Mouse (Mus musculus) forebrain, embryonic 13.5 days (tissue): ENCODE measurements at regions not wholly inside any gene's neighbourhood (a gene's known extent, or its start where the extent isn't known, plus 50 kb on each side); places are given as distances from the start of the nearest gene placed in this dataset.

ENCODE experiments used
- ATAC-seq: fragments of 200-750 bp; cut with Nextera tagmentation; 2 replicates; pipeline ENCODE4 v1.8.0; 2017
- H3K27ac ChIP-seq: fragments of 300-500 bp; sonication (generic); 2 replicates; pipeline ENCODE4 v1.5.1; 2015; ENCODE audit warnings: inconsistent platforms, mild to moderate bottlenecking, moderate library complexity
- H3K27me3 ChIP-seq: fragments of 300-500 bp; sonication (generic); 2 replicates; pipeline ENCODE4 v1.6.1; 2015; ENCODE audit warnings: mild to moderate bottlenecking, inconsistent platforms
- H3K36me3 ChIP-seq: fragments of 300-500 bp; sonication (generic); 2 replicates; pipeline ENCODE4 v1.6.1; 2015; ENCODE audit warnings: mild to moderate bottlenecking, inconsistent platforms; ENCODE audit not compliant: poor library complexity, severe bottlenecking
- H3K4me1 ChIP-seq: fragments of 300-500 bp; sonication (generic); 2 replicates; pipeline ENCODE4 v1.6.1; 2015; ENCODE audit warnings: inconsistent platforms
- H3K4me2 ChIP-seq: fragments of 300-500 bp; sonication (generic); 2 replicates; pipeline ENCODE4 v1.6.1; 2015; ENCODE audit warnings: inconsistent platforms, mild to moderate bottlenecking, moderate library complexity
- H3K4me3 ChIP-seq: fragments of 300-500 bp; sonication (generic); 2 replicates; pipeline ENCODE4 v1.5.1; 2015; ENCODE audit warnings: mild to moderate bottlenecking, inconsistent platforms
- H3K9ac ChIP-seq: fragments of 300-500 bp; sonication (generic); 2 replicates; pipeline ENCODE4 v1.6.1; 2015; ENCODE audit warnings: mild to moderate bottlenecking, inconsistent platforms
- H3K9me3 ChIP-seq: fragments of 300-500 bp; sonication (generic); replicated peaks from 2 replicates; pipeline ENCODE4 v1.6.1; 2016; ENCODE audit warnings: inconsistent platforms
- WGBS: fragments of 180-500 bp; shearing (Covaris S2); methylation state at CpG from one replicate; pipeline ENCODE4 v1.1.7; 2015; 5-methylcytosine and 5-hydroxymethylcytosine counted together

DNA sequence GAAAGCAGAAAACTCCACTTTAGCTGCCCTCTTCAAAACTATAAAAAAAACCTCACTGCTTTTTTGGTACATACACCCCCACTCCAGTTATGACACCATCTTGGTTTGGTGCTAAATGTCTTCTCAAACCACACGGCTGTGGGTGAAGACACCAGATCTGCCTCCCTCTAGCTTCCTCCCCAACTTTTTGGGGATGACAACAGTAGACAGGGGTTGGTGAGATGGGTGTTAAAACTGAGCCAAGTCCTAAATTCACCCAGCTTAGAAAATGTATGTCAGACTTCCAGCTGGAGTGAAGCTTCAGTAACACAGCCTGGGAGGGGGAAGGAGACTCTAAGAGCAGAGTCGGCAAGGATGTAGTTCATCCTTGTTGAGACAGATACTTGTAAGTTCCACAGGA lies 147.1 kb upstream of the F13a1 start:
- ATAC-seq = no peak
- no peaks in the 10 kb centered on the region for H3K36me3 ChIP-seq
- H3K4me3 ChIP-seq = no peak overlapping the region
- H3K4me2 ChIP-seq = no peak overlapping the region
- H3K4me1 ChIP-seq = no peaks in the 10 kb centered on the region
- H3K27me3 ChIP-seq = no peaks in the 10 kb centered on the region
- 88% methylated on average over 2 of the region's 2 CpGs for WGBS
- no peak overlapping the region for H3K27ac ChIP-seq
- H3K9me3 ChIP-seq = no peaks in the 10 kb centered on the region
- H3K9ac ChIP-seq = no peak overlapping the region

DNA sequence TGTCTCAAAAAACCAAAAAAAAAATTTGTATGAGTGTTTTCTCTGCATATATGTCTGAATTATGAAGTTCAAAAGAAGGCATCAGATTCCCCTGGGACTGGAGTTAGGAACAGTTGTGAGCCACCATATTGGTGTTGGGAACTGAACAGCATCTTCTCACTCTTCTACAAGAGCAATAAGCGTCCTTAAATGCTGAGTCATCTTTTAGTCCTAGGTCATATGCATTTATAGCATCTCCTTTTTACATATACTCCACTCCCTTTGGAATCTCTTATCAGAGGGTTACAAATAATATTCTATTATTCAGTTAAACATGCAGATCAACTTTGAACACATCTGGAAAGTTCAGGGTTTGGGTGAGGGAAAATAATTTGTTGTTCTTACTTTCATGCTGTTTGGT lies 145.8 kb upstream of the F13a1 start:
- no peak overlapping the region for H3K4me2 ChIP-seq
- no peak overlapping the region for H3K4me3 ChIP-seq
- no peaks in the 10 kb centered on the region for H3K36me3 ChIP-seq
- H3K9me3 ChIP-seq = no peaks in the 10 kb centered on the region
- WGBS = 74% methylated on average over 1 of the region's 1 CpGs
- no peak for ATAC-seq
- H3K27ac ChIP-seq = no peak overlapping the region
- H3K27me3 ChIP-seq = no peaks in the 10 kb centered on the region
- H3K9ac ChIP-seq = no peak overlapping the region
- H3K4me1 ChIP-seq = no peaks in the 10 kb centered on the region

DNA sequence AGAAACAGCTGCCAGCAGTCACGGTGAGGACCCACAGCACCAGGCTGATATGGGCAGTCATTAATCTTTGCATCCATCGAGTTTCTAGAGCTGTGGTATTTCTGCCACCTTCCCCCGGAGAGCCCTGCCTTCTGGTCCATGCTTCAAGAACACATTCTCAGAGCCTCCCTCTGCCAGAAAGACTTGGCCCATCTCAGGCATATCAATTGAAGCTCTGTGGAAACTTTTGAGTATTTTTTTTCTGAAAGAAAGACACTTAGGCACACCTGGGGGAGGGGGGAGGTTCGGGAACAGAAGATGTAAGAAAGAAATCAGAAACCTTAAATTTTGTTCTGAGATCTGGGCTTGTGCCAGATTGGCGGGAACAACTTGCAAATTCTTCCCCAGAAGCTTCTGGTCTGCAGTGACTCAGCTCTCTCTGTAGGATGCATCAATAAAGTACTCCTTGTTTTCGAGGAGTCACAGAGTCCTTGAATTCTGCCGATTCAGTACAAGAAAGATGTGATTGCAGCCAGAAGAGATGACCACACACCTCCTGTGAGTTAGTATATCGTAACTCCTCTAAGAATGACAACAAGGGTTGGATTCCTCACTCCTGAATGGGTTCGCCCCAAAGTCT lies 131.2 kb upstream of the F13a1 start:
- Histone ChIP-seq H3K36me3 (no peaks in the 10 kb centered on the region), H3K27ac (no peak overlapping the region), H3K27me3 (no peaks in the 10 kb centered on the region), H3K9ac (no peak overlapping the region), H3K9me3 (no peaks in the 10 kb centered on the region), H3K4me3 (no peak overlapping the region), H3K4me2 (no peak overlapping the region), H3K4me1 (no peaks in the 10 kb centered on the region)
- WGBS = 80% methylated on average over 9 of the region's 9 CpGs
- no peak for ATAC-seq

GRCm38 (mm10) chr13:37176526-37176925 lies 126.5 kb upstream of the F13a1 start:
- no peak for ATAC-seq
- H3K9ac ChIP-seq = no peak overlapping the region
- no peak overlapping the region for H3K27ac ChIP-seq
- H3K36me3 ChIP-seq = no peaks in the 10 kb centered on the region
- no peaks in the 10 kb centered on the region for H3K9me3 ChIP-seq
- H3K27me3 ChIP-seq = no peaks in the 10 kb centered on the region
- no peak overlapping the region for H3K4me2 ChIP-seq
- no peaks in the 10 kb centered on the region for H3K4me1 ChIP-seq
- H3K4me3 ChIP-seq = no peak overlapping the region
- 91% methylated on average over 1 of the region's 1 CpGs for WGBS

DNA sequence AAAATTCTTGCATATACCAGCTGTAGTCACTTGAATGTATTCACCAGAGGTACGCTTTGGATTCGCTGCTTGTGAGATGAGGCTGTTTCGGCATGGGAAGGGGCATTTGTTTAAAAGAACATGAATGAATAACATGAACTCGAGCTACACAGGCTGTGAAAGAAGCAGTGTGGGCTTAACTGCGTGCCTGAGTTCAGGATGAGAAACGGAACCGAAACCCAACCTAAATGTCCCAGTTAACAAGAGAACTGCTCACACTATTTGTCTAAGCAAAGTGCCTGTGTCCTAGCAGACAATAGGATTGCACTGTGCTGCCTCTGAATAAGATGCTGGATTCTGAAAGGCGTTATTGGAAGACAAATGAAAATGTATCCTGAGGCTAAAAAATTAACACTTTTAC lies 126.0 kb upstream of the F13a1 start:
- H3K27me3 ChIP-seq = no peaks in the 10 kb centered on the region
- no peaks in the 10 kb centered on the region for H3K9me3 ChIP-seq
- WGBS = 87% methylated on average over 8 of the region's 8 CpGs
- no peak overlapping the region for H3K27ac ChIP-seq
- H3K4me1 ChIP-seq = no peaks in the 10 kb centered on the region
- H3K9ac ChIP-seq = no peak overlapping the region
- no peaks in the 10 kb centered on the region for H3K36me3 ChIP-seq
- no peak for ATAC-seq
- H3K4me2 ChIP-seq = no peak overlapping the region
- no peak overlapping the region for H3K4me3 ChIP-seq

DNA sequence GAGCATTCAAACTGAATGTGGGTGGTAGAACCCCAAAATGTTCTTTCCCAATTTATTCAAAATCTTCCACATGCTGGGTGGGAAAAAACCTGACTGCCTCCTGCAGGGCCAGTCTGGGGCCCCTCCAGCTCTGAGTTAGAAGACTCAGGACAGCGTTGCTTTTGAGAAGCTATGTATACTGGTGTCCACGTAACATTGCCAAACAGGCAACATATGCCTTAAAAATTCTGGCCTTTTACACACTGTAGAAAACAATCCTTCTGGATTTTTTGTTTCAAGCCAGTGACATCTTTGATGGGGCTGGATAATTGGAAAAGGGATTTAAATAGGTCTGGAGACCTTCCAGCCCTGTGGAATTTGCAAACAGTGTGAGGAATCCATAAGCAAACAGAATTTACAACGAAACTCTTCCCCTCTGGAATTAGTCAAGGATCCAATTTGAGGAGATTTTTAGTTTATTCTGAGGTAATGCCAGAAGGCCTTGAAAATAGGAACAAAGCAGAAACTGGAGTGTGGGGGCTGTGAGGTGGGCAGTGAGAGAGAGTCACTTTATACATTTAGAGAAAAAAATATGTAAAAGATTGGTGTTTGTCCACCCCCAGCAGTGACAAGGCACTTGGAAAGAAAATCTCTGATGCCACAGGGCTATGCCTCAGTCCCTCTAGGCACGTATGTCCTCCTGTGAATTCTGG lies 108.9 kb upstream of the F13a1 start:
- H3K4me3 ChIP-seq = no peak overlapping the region
- WGBS = 59% methylated on average over 4 of the region's 4 CpGs
- ATAC-seq = no peak

GRCm38 (mm10) chr13:37157808-37158207 lies 107.8 kb upstream of the F13a1 start:
- Histone ChIP-seq H3K4me1 (peaks cover 6% of the 10 kb centered on the region; the same call in 1 of the 2 replicates), H3K4me3 (no peak overlapping the region), H3K9me3 (no peaks in the 10 kb centered on the region), H3K9ac (no peak overlapping the region), H3K27me3 (no peaks in the 10 kb centered on the region), H3K4me2 (no peak overlapping the region), H3K27ac (no peak overlapping the region), H3K36me3 (no peaks in the 10 kb centered on the region)
- WGBS = 90% methylated on average over 3 of the region's 3 CpGs
- no peak for ATAC-seq

More for the DNA sequence above, 108.9 kb upstream of the F13a1 start:
- H3K9me3 ChIP-seq = no peaks in the 10 kb centered on the region
- H3K36me3 ChIP-seq = no peaks in the 10 kb centered on the region
- H3K4me1 ChIP-seq = 0 out of 2 replicates have a peak, but pooled peaks cover 3% of the 10 kb centered on the region
- H3K9ac ChIP-seq = no peak overlapping the region
- no peak overlapping the region for H3K27ac ChIP-seq
- H3K27me3 ChIP-seq = no peaks in the 10 kb centered on the region
- no peak overlapping the region for H3K4me2 ChIP-seq

GRCm38 (mm10) chr13:37151835-37152516 lies 101.9 kb upstream of the F13a1 start:
- Histone ChIP-seq H3K4me2 (no peak overlapping the region), H3K9ac (no peak overlapping the region), H3K27ac (no peak overlapping the region; the same call in 1 of the 2 replicates), H3K27me3 (no peaks in the 10 kb centered on the region), H3K4me3 (no peak overlapping the region), H3K36me3 (no peaks in the 10 kb centered on the region), H3K4me1 (peaks cover 29% of the 10 kb centered on the region), H3K9me3 (no peaks in the 10 kb centered on the region)
- ATAC-seq = peak; percentile 90
- 14% methylated on average over 4 of the region's 4 CpGs for WGBS

GRCm38 (mm10) chr13:37149961-37150360 lies 99.9 kb upstream of the F13a1 start:
- no peak for ATAC-seq
- H3K9ac ChIP-seq = no peak overlapping the region
- H3K4me3 ChIP-seq = no peak overlapping the region
- WGBS = 93% methylated on average over 1 of the region's 1 CpGs
- no peaks in the 10 kb centered on the region for H3K27me3 ChIP-seq
- H3K4me1 ChIP-seq = peaks cover 29% of the 10 kb centered on the region
- H3K4me2 ChIP-seq = no peak overlapping the region
- no peaks in the 10 kb centered on the region for H3K9me3 ChIP-seq
- no peak overlapping the region for H3K27ac ChIP-seq
- no peaks in the 10 kb centered on the region for H3K36me3 ChIP-seq

- WGBS = 61% methylated on average over 3 of the region's 3 CpGs
- no peaks in the 10 kb centered on the region for H3K9me3 ChIP-seq
Observed at GRCm38 (mm10) chr13:37149066-37149781, 99.2 kb upstream of the F13a1 start.

GRCm38 (mm10) chr13:37148627-37149026 lies 98.6 kb upstream of the F13a1 start:
- H3K4me3 ChIP-seq = no peak overlapping the region
- H3K4me2 ChIP-seq = no peak overlapping the region
- no peak for ATAC-seq
- H3K27me3 ChIP-seq = no peaks in the 10 kb centered on the region
- H3K27ac ChIP-seq = no peak overlapping the region
- H3K36me3 ChIP-seq = no peaks in the 10 kb centered on the region
- WGBS = 81% methylated on average over 1 of the region's 1 CpGs
- H3K4me1 ChIP-seq = peaks cover 29% of the 10 kb centered on the region
- no peaks in the 10 kb centered on the region for H3K9me3 ChIP-seq
- no peak overlapping the region for H3K9ac ChIP-seq

More at GRCm38 (mm10) chr13:37149066-37149781, 99.2 kb upstream of the F13a1 start:
- ATAC-seq = no peak
- Histone ChIP-seq H3K4me2 (no peak overlapping the region), H3K27me3 (no peaks in the 10 kb centered on the region), H3K27ac (no peak overlapping the region), H3K9ac (no peak overlapping the region), H3K4me1 (peaks cover 29% of the 10 kb centered on the region), H3K36me3 (no peaks in the 10 kb centered on the region), H3K4me3 (no peak overlapping the region)

DNA sequence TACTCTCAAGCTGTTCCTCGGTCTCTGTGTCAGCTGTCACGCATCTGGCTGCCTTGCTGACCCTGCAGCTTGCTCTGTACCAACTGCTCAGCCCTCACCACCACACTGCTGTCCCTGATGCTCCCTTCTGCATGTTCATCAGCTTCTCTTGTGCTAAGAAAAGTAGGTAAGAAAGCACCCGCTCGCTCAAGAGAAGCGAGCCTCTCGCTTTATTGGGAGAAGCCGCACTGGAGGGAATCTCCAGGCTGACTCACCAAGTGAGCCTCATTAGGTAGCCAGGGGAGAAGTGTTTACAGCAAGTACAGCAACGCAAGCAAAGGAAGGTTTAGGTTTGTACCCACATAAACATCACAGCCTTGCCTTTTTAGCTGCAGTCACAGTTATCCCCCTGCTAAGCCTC lies 97.7 kb upstream of the F13a1 start:
- no peak overlapping the region for H3K27ac ChIP-seq
- H3K27me3 ChIP-seq = no peaks in the 10 kb centered on the region
- peaks cover 26% of the 10 kb centered on the region for H3K4me1 ChIP-seq
- H3K4me3 ChIP-seq = no peak overlapping the region
- H3K4me2 ChIP-seq = no peak overlapping the region
- H3K36me3 ChIP-seq = no peaks in the 10 kb centered on the region
- ATAC-seq = no peak
- WGBS = 89% methylated on average over 8 of the region's 8 CpGs
- no peak overlapping the region for H3K9ac ChIP-seq
- no peaks in the 10 kb centered on the region for H3K9me3 ChIP-seq
